Mouse (Mus musculus): Measurements from ENCODE around the gene AU018091.
"Not testable (repeated sequence)": the region's sequence is repeated elsewhere in the genome, so short reads cannot be mapped to it uniquely, and the experiment has no call there.

Gene AU018091

GRCm38 (mm10) chr7:3166270-3166669, 2.7 kb downstream of the AU018091 start:
- CTCF ChIA-PET, result no interaction called here

- CTCF ChIA-PET, result no interaction called here
Measured at GRCm38 (mm10) chr7:3164991-3165390, 4.0 kb downstream of the AU018091 start.

- CTCF ChIA-PET, result no interaction called here
Measured at GRCm38 (mm10) chr7:3164381-3164780, 4.6 kb downstream of the AU018091 start.

- CTCF ChIA-PET, result no interaction called here
Measured at GRCm38 (mm10) chr7:3150376-3150775, 18.6 kb downstream of the AU018091 start.

- CTCF ChIA-PET, result no interaction called here
Measured at GRCm38 (mm10) chr7:3146072-3146471, 22.9 kb downstream of the AU018091 start.

GRCm38 (mm10) chr7:3143329-3143728, 25.7 kb downstream of the AU018091 start:
- CTCF ChIA-PET, result no interaction called here

GRCm38 (mm10) chr7:3135606-3136005, 33.4 kb downstream of the AU018091 start:
- CTCF ChIA-PET, result no interaction called here

- CTCF ChIA-PET, result no interaction called here
Measured at GRCm38 (mm10) chr7:3134654-3135053, 34.3 kb downstream of the AU018091 start.

- CTCF ChIA-PET, result no interaction called here
Measured at GRCm38 (mm10) chr7:3130342-3130741, 38.7 kb downstream of the AU018091 start.

GRCm38 (mm10) chr7:3128564-3128963, 40.4 kb downstream of the AU018091 start:
- CTCF ChIA-PET, result not testable (repeated sequence)

GRCm38 (mm10) chr7:3111193-3111592, 57.8 kb downstream of the AU018091 start:
- CTCF ChIA-PET, result not testable (repeated sequence)

- CTCF ChIA-PET, result not testable (repeated sequence)
Measured at GRCm38 (mm10) chr7:3106516-3107077, 62.4 kb downstream of the AU018091 start.
